ENCODE assay signal across 17 mouse cellular contexts in the genomic region with DNA sequence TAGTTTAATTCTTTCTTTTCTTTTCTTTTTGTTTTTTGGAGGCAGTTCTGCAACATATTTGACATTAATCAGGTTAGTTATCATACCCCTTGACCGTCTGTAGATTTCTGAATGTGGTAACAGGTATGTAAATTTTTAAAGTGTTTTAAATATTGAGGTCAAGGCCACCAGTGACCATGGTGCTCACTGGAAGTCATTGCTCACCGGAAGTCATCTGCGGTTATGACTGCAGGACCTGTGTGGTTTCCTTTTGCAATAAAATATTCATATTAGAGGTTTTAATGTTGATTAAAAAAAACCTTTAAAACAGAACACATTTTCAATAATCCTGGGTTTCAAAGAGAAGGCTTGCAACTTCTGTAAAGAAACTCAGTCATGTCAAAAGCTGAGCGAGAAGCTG.
"Had no signal": no experiment of that assay in that cellular context is flagged by ENCODE, and none has a peak within 500 bp of the region (broad histone marks: within the 10 kb centered on the region; RNA-seq: fewer than 3 reads in every experiment).

No protein-coding gene starts in this region.

- H3K4me3 ChIP-seq: left cerebral cortex, adult 2 months; liver, embryonic 13.5 days; midbrain, embryonic 13.5 days; neural tube, embryonic 12.5 days had no signal

- H3K9ac ChIP-seq: liver, embryonic 13.5 days; midbrain, embryonic 13.5 days; neural tube, embryonic 12.5 days had no signal

- H3K27ac ChIP-seq: kidney, postnatal 0 days; left cerebral cortex, adult 2 months; liver, embryonic 13.5 days; midbrain, embryonic 13.5 days; neural tube, embryonic 12.5 days had no signal

- H3K36me3 ChIP-seq: liver, embryonic 13.5 days; midbrain, embryonic 13.5 days; neural tube, embryonic 12.5 days had no signal

- H3K27me3 ChIP-seq: liver, embryonic 13.5 days; midbrain, embryonic 13.5 days; neural tube, embryonic 12.5 days had no signal

- DNase-seq: kidney, adult 18-20 months; kidney, adult 9 months; kidney, postnatal 25 days; layer of hippocampus, postnatal 36 days; liver, embryonic 13.5 days; lung, adult 2 months; lung, postnatal 14 days; lung, postnatal 4 days; retina, postnatal 1 day; right cerebral cortex, postnatal 25 days; spleen, adult 18-20 months; thymus, adult 18-20 months had no signal

- H3K4me1 ChIP-seq: liver, embryonic 13.5 days; midbrain, embryonic 13.5 days; neural tube, embryonic 12.5 days had no signal

- H3K9me3 ChIP-seq: liver, embryonic 13.5 days; midbrain, embryonic 13.5 days; neural tube, embryonic 12.5 days had no signal

- H3K4me2 ChIP-seq: liver, embryonic 13.5 days; midbrain, embryonic 13.5 days; neural tube, embryonic 12.5 days had no signal

- ATAC-seq: midbrain, embryonic 13.5 days; midbrain, embryonic 16.5 days had no signal
